In genomic region chr8:71601939-71602665, GRCm38 (mm10) we compare ENCODE assay signal across 8 mouse cellular contexts. TPM values are rescaled to one million over a fixed set of nuclear protein-coding genes. Genes with fewer than 3 reads are reported as not detected.
DNase-seq lines count a peak whose midpoint lies in the region; ATAC-seq and TF ChIP-seq lines count a peak whose summit lies in the region.

No protein-coding gene starts in this region.

- DNase-seq in liver, adult 2 months (ENCODE audit: extremely low read depth, low read depth, low spot score): no peak
- no peak for DNase-seq in liver
- DNase-seq in embryonic facial prominence, embryonic 10.5 days (ENCODE audit: low spot score): peak; percentile 60
- DNase-seq in neural tube, embryonic 11.5 days (ENCODE audit: low spot score): no peak
- DNase-seq in adrenal gland, postnatal 4 days (ENCODE audit: low spot score in 2 of 2): no peak
- DNase-seq in kidney, postnatal 25 days: no peak

- H3K36me3 ChIP-seq in liver, adult 2 months (ENCODE audit: control insufficient read depth, insufficient read depth, low read length): no peaks in the 10 kb centered on the region
- peaks cover 5% of the 10 kb centered on the region; the same call in 1 of the 2 replicates for H3K36me3 ChIP-seq in embryonic facial prominence, embryonic 10.5 days (replicated peaks)
- no peaks in the 10 kb centered on the region; the same call in 1 of the 2 replicates for H3K36me3 ChIP-seq in intestine, embryonic 15.5 days
- no peaks in the 10 kb centered on the region for H3K36me3 ChIP-seq in neural tube, embryonic 11.5 days (ENCODE audit: control insufficient read depth, insufficient read depth, low read length)

- TF ChIP-seq CTCF in liver, adult 2 months (IDR thresholded peaks at IDR 0.05; ENCODE audit: low read depth, low read length): no peak

- peak overlapping the region; percentile 80 for H3K4me2 ChIP-seq in intestine, embryonic 15.5 days (replicated peaks)
- peak overlapping the region; percentile 43 for H3K4me2 ChIP-seq in neural tube, embryonic 11.5 days (ENCODE audit: low read depth)

- H3K4me3 ChIP-seq in liver, adult 2 months (ENCODE audit: insufficient read depth, low read depth, low read length): peak overlapping the region; percentile 1; the same call in 1 of the 2 replicates
- peak overlapping the region; percentile 58 for H3K4me3 ChIP-seq in embryonic facial prominence, embryonic 10.5 days
- H3K4me3 ChIP-seq in intestine, embryonic 15.5 days (replicated peaks): peak overlapping the region; percentile 33
- peak overlapping the region; percentile 8 for H3K4me3 ChIP-seq in neural tube, embryonic 11.5 days (ENCODE audit: low read depth, low read length)

- H3K79me2 ChIP-seq in liver, adult 2 months (ENCODE audit: control insufficient read depth, insufficient read depth, low read length): no peaks in the 10 kb centered on the region

- 15% methylated on average over 65 of the region's 65 CpGs for WGBS in liver, adult 2 months
- WGBS in embryonic facial prominence, embryonic 10.5 days: 3% methylated on average over 65 of the region's 65 CpGs
- WGBS in intestine, embryonic 15.5 days: 5% methylated on average over 65 of the region's 65 CpGs
- 3% methylated on average over 63 of the region's 65 CpGs for WGBS in neural tube, embryonic 11.5 days

- H3K27ac ChIP-seq in liver, adult 2 months (replicated peaks; ENCODE audit: insufficient read depth, low read depth, low read length): no peak overlapping the region
- peak overlapping the region; percentile 55 for H3K27ac ChIP-seq in embryonic facial prominence, embryonic 10.5 days (replicated peaks)
- no peak overlapping the region for H3K27ac ChIP-seq in intestine, embryonic 15.5 days
- no peak overlapping the region for H3K27ac ChIP-seq in neural tube, embryonic 11.5 days (ENCODE audit: low read depth, low read length)

- TF ChIP-seq POLR2A in liver, adult 2 months (IDR thresholded peaks at IDR 0.05; ENCODE audit: extremely low read depth, insufficient read depth, low read length): no peak

- 0 out of 2 replicates have a peak, but pooled peaks cover 3% of the 10 kb centered on the region for H3K27me3 ChIP-seq in liver, adult 2 months (ENCODE audit: control insufficient read depth, insufficient read depth, low read length)
- peaks cover 63% of the 10 kb centered on the region for H3K27me3 ChIP-seq in embryonic facial prominence, embryonic 10.5 days (replicated peaks; ENCODE audit: low read depth, poor library complexity, severe bottlenecking)
- H3K27me3 ChIP-seq in intestine, embryonic 15.5 days (replicated peaks): peaks cover 13% of the 10 kb centered on the region
- H3K27me3 ChIP-seq in neural tube, embryonic 11.5 days (ENCODE audit: control insufficient read depth, insufficient read depth, low read length): peaks cover 26% of the 10 kb centered on the region

- no peak overlapping the region for H3K9ac ChIP-seq in liver, adult 2 months (ENCODE audit: low read depth, low read length)
- peak overlapping the region; percentile 26 for H3K9ac ChIP-seq in intestine, embryonic 15.5 days
- H3K9ac ChIP-seq in neural tube, embryonic 11.5 days (ENCODE audit: low read length): no peak overlapping the region

- no peaks in the 10 kb centered on the region; the same call in 1 of the 2 replicates for H3K4me1 ChIP-seq in liver, adult 2 months (ENCODE audit: control insufficient read depth, insufficient read depth, low read length)
- peaks cover 24% of the 10 kb centered on the region for H3K4me1 ChIP-seq in embryonic facial prominence, embryonic 10.5 days
- H3K4me1 ChIP-seq in intestine, embryonic 15.5 days (replicated peaks): peaks cover 24% of the 10 kb centered on the region
- H3K4me1 ChIP-seq in neural tube, embryonic 11.5 days (ENCODE audit: control insufficient read depth, insufficient read depth, low read length): peaks cover 4% of the 10 kb centered on the region; the same call in 1 of the 2 replicates

- no peaks in the 10 kb centered on the region for H3K9me3 ChIP-seq in embryonic facial prominence, embryonic 10.5 days
- no peaks in the 10 kb centered on the region for H3K9me3 ChIP-seq in intestine, embryonic 15.5 days
- no peaks in the 10 kb centered on the region for H3K9me3 ChIP-seq in neural tube, embryonic 11.5 days (ENCODE audit: control insufficient read depth, low read length)

- peak; percentile 1 for ATAC-seq in intestine, embryonic 15.5 days
- peak; percentile 16 for ATAC-seq in neural tube, embryonic 11.5 days (ENCODE audit: insufficient read depth, low FRiP score, low TSS enrichment)
- ATAC-seq in erythroblast, adult 5-6 weeks (replicated peaks; ENCODE audit: low FRiP score, poor library complexity, severe bottlenecking): no peak

RNA-seq across cellular contexts. Expression of gene Fam129c, which starts 4.7 kb away (rescaled TPM):
- 0.92 and 1.3 TPM in 2 replicates for total RNA-seq in liver, adult 2 months (2014; rRNA removed)
- 0.73 and 2.1 TPM in 2 replicates for polyA plus RNA-seq in liver, adult 2 months (2012; rRNA removed)
- 4.8 and 5.0 TPM in 2 replicates for polyA plus RNA-seq in embryonic facial prominence, embryonic 10.5 days (2016; fragmentation: Nextera tagmentation; extraction: Ambion mirVana)
- polyA plus RNA-seq in intestine, embryonic 15.5 days (2015; fragmentation: Nextera tagmentation; extraction: Ambion mirVana): 2.9 and 3.6 TPM in 2 replicates
- polyA plus RNA-seq in neural tube, embryonic 11.5 days (2014; fragmentation: Nextera tagmentation; extraction: Ambion mirVana): 3.6 and 4.2 TPM in 2 replicates
- not detected in 2 replicates for total RNA-seq in erythroblast, adult 5-6 weeks (2015; ENCODE audit: low replicate concordance)
- total RNA-seq in erythroblast, adult 5-6 weeks (2017; ENCODE audit: low replicate concordance): not detected in 2 replicates
- total RNA-seq in adrenal gland, postnatal 4 days (2021): 1 to 10 TPM; 3.4 to 4.3 TPM

RNA-seq across cellular contexts. Expression of gene Colgalt1, which starts 8.7 kb away (rescaled TPM):
- 43.2 and 55.0 TPM in 2 replicates for total RNA-seq in liver, adult 2 months (2014; rRNA removed)
- 65.3 and 77.3 TPM in 2 replicates for polyA plus RNA-seq in liver, adult 2 months (2012; rRNA removed)
- polyA plus RNA-seq in embryonic facial prominence, embryonic 10.5 days (2016; fragmentation: Nextera tagmentation; extraction: Ambion mirVana): 52.1 and 53.7 TPM in 2 replicates
- polyA plus RNA-seq in intestine, embryonic 15.5 days (2015; fragmentation: Nextera tagmentation; extraction: Ambion mirVana): 70.8 and 73.5 TPM in 2 replicates
- 54.5 and 57.4 TPM in 2 replicates for polyA plus RNA-seq in neural tube, embryonic 11.5 days (2014; fragmentation: Nextera tagmentation; extraction: Ambion mirVana)
- total RNA-seq in erythroblast, adult 5-6 weeks (2015; ENCODE audit: low replicate concordance): 9.8 and 19.9 TPM in 2 replicates
- 9.6 and 10.8 TPM in 2 replicates for total RNA-seq in erythroblast, adult 5-6 weeks (2017; ENCODE audit: low replicate concordance)
- 10 to 100 TPM; 74.6 to 78.2 TPM for total RNA-seq in adrenal gland, postnatal 4 days (2021)

RNA-seq across cellular contexts. Expression of gene Pgls, which starts 10.1 kb away (rescaled TPM):
- total RNA-seq in liver, adult 2 months (2014; rRNA removed): 111 and 113 TPM in 2 replicates
- polyA plus RNA-seq in liver, adult 2 months (2012; rRNA removed): 119 and 124 TPM in 2 replicates
- 249 and 260 TPM in 2 replicates for polyA plus RNA-seq in embryonic facial prominence, embryonic 10.5 days (2016; fragmentation: Nextera tagmentation; extraction: Ambion mirVana)
- polyA plus RNA-seq in intestine, embryonic 15.5 days (2015; fragmentation: Nextera tagmentation; extraction: Ambion mirVana): 241 and 243 TPM in 2 replicates
- 212 and 216 TPM in 2 replicates for polyA plus RNA-seq in neural tube, embryonic 11.5 days (2014; fragmentation: Nextera tagmentation; extraction: Ambion mirVana)
- 24.0 and 27.4 TPM in 2 replicates for total RNA-seq in erythroblast, adult 5-6 weeks (2015; ENCODE audit: low replicate concordance)
- 13.5 and 23.2 TPM in 2 replicates for total RNA-seq in erythroblast, adult 5-6 weeks (2017; ENCODE audit: low replicate concordance)
- total RNA-seq in adrenal gland, postnatal 4 days (2021): 100 to 1,000 TPM; 136 to 144 TPM

RNA-seq across cellular contexts. Expression of gene Slc27a1, which starts 33.4 kb away (rescaled TPM):
- total RNA-seq in liver, adult 2 months (2014; rRNA removed): 6.8 and 7.2 TPM in 2 replicates
- polyA plus RNA-seq in liver, adult 2 months (2012; rRNA removed): 12.5 and 15.7 TPM in 2 replicates
- polyA plus RNA-seq in embryonic facial prominence, embryonic 10.5 days (2016; fragmentation: Nextera tagmentation; extraction: Ambion mirVana): 21.8 and 30.7 TPM in 2 replicates
- 23.3 and 25.1 TPM in 2 replicates for polyA plus RNA-seq in intestine, embryonic 15.5 days (2015; fragmentation: Nextera tagmentation; extraction: Ambion mirVana)
- 10.5 and 12.7 TPM in 2 replicates for polyA plus RNA-seq in neural tube, embryonic 11.5 days (2014; fragmentation: Nextera tagmentation; extraction: Ambion mirVana)
- 0.42 and 1.2 TPM in 2 replicates for total RNA-seq in erythroblast, adult 5-6 weeks (2015; ENCODE audit: low replicate concordance)
- 0.51 TPM in 1 of 2 replicates, not detected in the other for total RNA-seq in erythroblast, adult 5-6 weeks (2017; ENCODE audit: low replicate concordance)
- total RNA-seq in adrenal gland, postnatal 4 days (2021): 100 to 1,000 TPM; 110 to 111 TPM

RNA-seq across cellular contexts. Expression of gene Nxnl1, which starts 35.7 kb away (rescaled TPM):
- not detected in 2 replicates for total RNA-seq in liver, adult 2 months (2014; rRNA removed)
- not detected in 2 replicates for polyA plus RNA-seq in liver, adult 2 months (2012; rRNA removed)
- polyA plus RNA-seq in embryonic facial prominence, embryonic 10.5 days (2016; fragmentation: Nextera tagmentation; extraction: Ambion mirVana): 0.15 TPM in 1 of 2 replicates, not detected in the other
- 0.06 TPM in 1 of 2 replicates, not detected in the other for polyA plus RNA-seq in intestine, embryonic 15.5 days (2015; fragmentation: Nextera tagmentation; extraction: Ambion mirVana)
- not detected in 2 replicates for polyA plus RNA-seq in neural tube, embryonic 11.5 days (2014; fragmentation: Nextera tagmentation; extraction: Ambion mirVana)
- total RNA-seq in erythroblast, adult 5-6 weeks (2015; ENCODE audit: low replicate concordance): not detected in 2 replicates
- not detected in 2 replicates for total RNA-seq in erythroblast, adult 5-6 weeks (2017; ENCODE audit: low replicate concordance)
- total RNA-seq in adrenal gland, postnatal 4 days (2021): under 1 TPM; 0.25 to 0.65 TPM

Comparison
In these comparisons a context has a peak if more than half of its experiments do, and no peak if none do; other contexts are left out.
1. H3K4me3 ChIP-seq: peak in every context shown above with its lines; median percentile 58 in embryonic facial prominence, embryonic 10.5 days; 33 in intestine, embryonic 15.5 days; 8 in neural tube, embryonic 11.5 days; 1 in liver, adult 2 months.